Mouse (Mus musculus) CH12.LX (cell line): Measurements from ENCODE around the gene Arap2. TPM values are rescaled to one million over a fixed set of nuclear protein-coding genes. Genes with fewer than 3 reads are reported as not detected.

Source experiments
- DNase-seq: peaks from one replicate; pipeline ENCODE4 v3.0.0-alpha.2; 2013; ENCODE audit errors: extremely low read depth
- H3K27ac ChIP-seq: 2 replicates; pipeline ENCODE4 v1.5.1; 2012; ENCODE audit warnings: low read depth, mild to moderate bottlenecking, control low read depth, moderate library complexity; ENCODE audit not compliant: insufficient read depth
- H3K27me3 ChIP-seq: replicated peaks from 2 replicates; pipeline ENCODE3; 2012; ENCODE audit warnings: inconsistent platforms
- H3K36me3 ChIP-seq, 2 experiments: replicated peaks in 1 of 2; 2 replicates each; pipeline versions ENCODE3 to v1.6.1; 2012; ENCODE audit warnings: inconsistent platforms in 1 of 2, low read length in 1 of 2, mild to moderate bottlenecking in 1 of 2, mixed read lengths in 1 of 2, moderate library complexity in 1 of 2; ENCODE audit not compliant: control insufficient read depth in 1 of 2, insufficient read depth in 1 of 2
- H3K4me1 ChIP-seq, 2 experiments: 2 replicates each; pipeline ENCODE4 v1.6.1; 2012; ENCODE audit warnings: inconsistent platforms in 1 of 2, moderate library complexity in 1 of 2; ENCODE audit not compliant: insufficient read depth in 2 of 2, control insufficient read depth in 1 of 2
- H3K4me2 ChIP-seq: 2 replicates; pipeline ENCODE4 v1.6.1; 2012; ENCODE audit warnings: low read depth, mild to moderate bottlenecking, control low read depth; ENCODE audit not compliant: poor library complexity, insufficient read depth, severe bottlenecking
- H3K4me3 ChIP-seq, 3 experiments: fragments of 150-350 bp in 1 of 3; sonication (generic) in 1 of 3; replicated peaks in 1 of 3; 2 replicates each; pipeline versions ENCODE3 to v1.5.1; 2011 to 2012; ENCODE audit warnings: low read depth in 2 of 3, low read length in 2 of 3, mild to moderate bottlenecking in 2 of 3, moderate library complexity in 2 of 3, control low read depth in 1 of 3, improper control_type of control experiment in 1 of 3, inconsistent platforms in 1 of 3, mixed read lengths in 1 of 3; ENCODE audit not compliant: poor library complexity in 1 of 3
- H3K79me2 ChIP-seq: replicated peaks from 2 replicates; pipeline ENCODE4 v1.6.1; 2012; ENCODE audit warnings: mild to moderate bottlenecking, moderate library complexity; ENCODE audit not compliant: control insufficient read depth, poor library complexity, insufficient read depth, severe bottlenecking; ENCODE audit errors: extremely low read depth
- H3K9ac ChIP-seq: 2 replicates; pipeline ENCODE4 v1.6.1; 2012; ENCODE audit warnings: low read depth, mild to moderate bottlenecking, control low read depth, moderate library complexity; ENCODE audit not compliant: insufficient read depth
- H3K9me3 ChIP-seq: replicated peaks from 2 replicates; pipeline ENCODE3; 2012; ENCODE audit warnings: low read length, inconsistent platforms, mixed read lengths
- BHLHE40 ChIP-seq: IDR thresholded peaks from 2 replicates; pipeline ENCODE4 v1.6.1; 2011; ENCODE audit warnings: mild to moderate bottlenecking, low read depth, low read length, improper control_type of control experiment
- CTCF ChIP-seq, 2 experiments: IDR thresholded peaks in 1 of 2; conservative IDR thresholded peaks in 1 of 2; 2 replicates each; pipeline ENCODE4 v1.5.1; 2011 to 2012; ENCODE audit warnings: low read depth in 2 of 2, low read length in 2 of 2, improper control_type of control experiment in 1 of 2, inconsistent platforms in 1 of 2, mild to moderate bottlenecking in 1 of 2, moderate library complexity in 1 of 2
- ELF1 ChIP-seq: IDR thresholded peaks from 2 replicates; pipeline ENCODE4 v1.6.1; 2014; ENCODE audit warnings: low read depth, mild to moderate bottlenecking, inconsistent platforms, low read length, improper control_type of control experiment
- EP300 ChIP-seq: IDR thresholded peaks from 2 replicates; pipeline ENCODE4 v1.6.1; 2011; ENCODE audit warnings: low read length, improper control_type of control experiment
- ETS1 ChIP-seq: conservative IDR thresholded peaks from 2 replicates; pipeline ENCODE4 v1.6.1; 2012; ENCODE audit warnings: low read depth, mild to moderate bottlenecking, inconsistent platforms, low read length, improper control_type of control experiment, moderate library complexity
- IRF4 ChIP-seq: IDR thresholded peaks from 2 replicates; pipeline ENCODE4 v1.6.1; 2014; ENCODE audit warnings: low read depth, mild to moderate bottlenecking, inconsistent platforms, low read length, improper control_type of control experiment
- MAZ ChIP-seq: IDR thresholded peaks from 2 replicates; pipeline ENCODE4 v1.6.1; 2012; ENCODE audit warnings: low read depth, mild to moderate bottlenecking, inconsistent platforms, low read length, improper control_type of control experiment, moderate library complexity
- MEF2A ChIP-seq: IDR thresholded peaks from 2 replicates; pipeline ENCODE4 v1.6.1; 2014; ENCODE audit warnings: low read depth, mild to moderate bottlenecking, inconsistent platforms, low read length, improper control_type of control experiment, borderline replicate concordance
- MXI1 ChIP-seq: IDR thresholded peaks from 2 replicates; pipeline ENCODE4 v1.6.1; 2011; ENCODE audit warnings: mild to moderate bottlenecking, low read depth, low read length, improper control_type of control experiment
- MYC ChIP-seq: IDR thresholded peaks from 2 replicates; pipeline ENCODE4 v1.6.1; 2011; ENCODE audit warnings: low read depth, mild to moderate bottlenecking, improper control_type of control experiment, low read length
- NELFE ChIP-seq: IDR thresholded peaks from 2 replicates; pipeline ENCODE4 v1.6.1; 2011; ENCODE audit warnings: low read depth, low read length, improper control_type of control experiment
- PAX5 ChIP-seq: IDR thresholded peaks from 2 replicates; pipeline ENCODE4 v1.6.1; 2012; ENCODE audit warnings: low read length, inconsistent platforms, mixed read lengths
- RCOR1 ChIP-seq: conservative IDR thresholded peaks from 2 replicates; pipeline ENCODE4 v1.6.1; 2012; ENCODE audit warnings: low read depth, mild to moderate bottlenecking, inconsistent platforms, low read length, improper control_type of control experiment
- SIN3A ChIP-seq: IDR thresholded peaks from 2 replicates; pipeline ENCODE4 v1.6.1; 2012; ENCODE audit warnings: low read length, improper control_type of control experiment, inconsistent platforms
- TCF12 ChIP-seq: IDR thresholded peaks from 2 replicates; pipeline ENCODE4 v1.6.1; 2014; ENCODE audit warnings: low read depth, mild to moderate bottlenecking, inconsistent platforms, low read length, improper control_type of control experiment
- ZMIZ1 ChIP-seq: IDR thresholded peaks from 2 replicates; pipeline ENCODE4 v1.6.1; 2012; ENCODE audit warnings: low read depth, mild to moderate bottlenecking, inconsistent platforms, low read length, improper control_type of control experiment
- ZNF384 ChIP-seq: IDR thresholded peaks from 2 replicates; pipeline ENCODE4 v1.6.1; 2012; ENCODE audit warnings: low read depth, low read length, improper control_type of control experiment, inconsistent platforms
- dilution Hi-C: fragments of 300-500 bp; cut with MboI; formaldehyde crosslinking; loops from 2 replicates; pipeline ENCODE4 v1.14.3; 2020; ENCODE audit warnings: low sequenced_read_pairs; ENCODE audit not compliant: extremely low pct_unique_long_range_greater_than_20kb, extremely low pct_ligation_motif_present
- in situ Hi-C: fragments of 300-500 bp; cut with MboI; formaldehyde crosslinking; loops from 3 replicates; pipeline ENCODE4 v1.14.3; 2019; ENCODE audit warnings: low sequenced_read_pairs, low pct_ligation_motif_present, low pct_unique_long_range_greater_than_20kb, mixed read lengths
- polyA plus RNA-seq: library from polyadenylated mRNA; unstranded; fragments of >175 nt; gene quantifications from 2 replicates; pipeline ENCODE4 v1.2.1, GENCODE M21; 2012; ENCODE audit warnings: low read depth; ENCODE audit not compliant: insufficient read length
- total RNA-seq, 2 experiments: library from RNA; depleted of rRNA; stranded (reverse); fragments of 300-350 nt in 1 of 2; fragments of >200 nt in 1 of 2; gene quantifications; 2 replicates each; pipeline ENCODE4 v1.2.3; 2012 to 2014

Arap2 gene
- total and polyA plus RNA-seq, 3 experiments, result 6.6 to 15.1 (median 9.4) TPM

GRCm38 (mm10) chr5:62640501-62640900 is 125.5 kb downstream of the Arap2 start:
- DNase-seq, result no peak
- in situ Hi-C loops, result no loop called here
- no peaks in the 10 kb centered on the region for H3K79me2 ChIP-seq
- peaks cover 0 to 9% of the 10 kb centered on the region in 2 experiments for H3K36me3 ChIP-seq
- no peaks in the 10 kb centered on the region for H3K27me3 ChIP-seq
- no peak overlapping the region for H3K27ac ChIP-seq
- no peaks in the 10 kb centered on the region for H3K9me3 ChIP-seq
- no peak for TF ChIP-seq SIN3A
- TF ChIP-seq ELF1, result no peak
- TF ChIP-seq ZMIZ1, result no peak
- no peak for TF ChIP-seq NELFE
- no peak for TF ChIP-seq MXI1
- no peak for TF ChIP-seq ETS1
- H3K4me1 ChIP-seq, result no peaks in the 10 kb centered on the region
- H3K9ac ChIP-seq, result no peak overlapping the region
- dilution Hi-C loops, result no loop called here
- H3K4me2 ChIP-seq, result no peak overlapping the region
- no peak overlapping the region for H3K4me3 ChIP-seq

DNA sequence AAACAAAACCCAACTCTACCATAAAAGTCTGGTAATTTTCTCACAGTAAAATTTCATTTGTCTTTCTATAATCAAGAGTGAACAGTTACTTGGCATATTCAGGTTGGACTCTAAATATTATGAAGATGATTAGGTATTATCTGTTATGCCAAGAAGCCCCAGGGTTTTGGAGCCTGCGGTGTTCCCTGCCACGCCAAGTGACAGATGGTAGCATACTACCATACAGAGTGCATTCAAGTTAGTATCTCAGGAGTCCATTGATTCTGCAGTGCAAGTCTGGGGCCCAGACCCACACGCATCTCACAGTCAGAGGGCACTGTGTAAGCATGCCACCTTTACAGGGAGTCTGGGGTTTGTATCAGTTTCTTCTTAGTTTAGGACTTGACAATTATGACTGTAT is 129.6 kb downstream of the Arap2 start:
- no peak for DNase-seq
- Histone ChIP-seq H3K9me3 (no peaks in the 10 kb centered on the region), H3K27ac (no peak overlapping the region), H3K79me2 (no peaks in the 10 kb centered on the region), H3K4me2 (no peak overlapping the region), H3K27me3 (no peaks in the 10 kb centered on the region), H3K4me1 (no peaks in the 10 kb centered on the region), H3K36me3 (peaks cover 0 to 14% of the 10 kb centered on the region in 2 experiments), H3K4me3 (no peak overlapping the region), H3K9ac (no peak overlapping the region)
- in situ Hi-C loops, result no loop called here
- dilution Hi-C loops, result no loop called here
- TF ChIP-seq MAZ, result no peak
- TF ChIP-seq EP300, result no peak
- no peak for TF ChIP-seq BHLHE40
- TF ChIP-seq ZNF384, result no peak
- no peak for TF ChIP-seq RCOR1
- no peak for TF ChIP-seq PAX5
- no peak for TF ChIP-seq ZMIZ1
- TF ChIP-seq MEF2A, result no peak

DNA sequence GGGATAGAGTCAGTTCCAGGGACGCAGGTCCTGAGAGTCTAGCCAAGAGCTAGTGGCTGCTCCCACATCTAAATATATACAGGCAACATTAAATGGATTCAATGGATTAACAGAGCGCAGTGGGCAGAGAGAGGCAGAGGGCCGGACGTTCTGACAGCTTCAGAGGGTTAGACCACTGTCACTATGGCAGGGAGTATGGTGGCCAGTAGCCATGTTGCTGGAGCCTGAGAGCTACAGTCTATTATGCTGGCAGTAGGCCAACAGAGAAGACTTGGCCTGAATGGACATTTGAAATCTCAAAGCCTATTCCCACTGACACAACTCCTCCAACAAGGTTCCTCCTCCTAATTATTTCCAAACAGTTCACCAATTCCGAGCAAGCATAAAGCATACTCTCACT is 137.1 kb downstream of the Arap2 start:
- Histone ChIP-seq H3K4me2 (no peak overlapping the region), H3K36me3 (peaks cover 5 to 26% of the 10 kb centered on the region in 2 experiments), H3K27ac (no peak overlapping the region), H3K9ac (no peak overlapping the region), H3K4me1 (peaks cover 0 to 4% of the 10 kb centered on the region in 2 experiments; a peak in 2 of 4 replicates), H3K79me2 (no peaks in the 10 kb centered on the region), H3K27me3 (no peaks in the 10 kb centered on the region), H3K4me3 (no peak overlapping the region), H3K9me3 (no peaks in the 10 kb centered on the region)
- no peak for TF ChIP-seq MYC
- TF ChIP-seq MEF2A, result no peak
- no peak for TF ChIP-seq CTCF (conservative IDR thresholded peaks at IDR 0.05 in 1 of 2, IDR thresholded peaks at IDR 0.05 in 1 of 2; ENCODE audit: low read depth in 2 of 2, low read length in 2 of 2)
- TF ChIP-seq TCF12, result no peak
- TF ChIP-seq EP300, result no peak
- no peak for TF ChIP-seq IRF4
- TF ChIP-seq MXI1, result no peak
- dilution Hi-C loops (no loop called here), in situ Hi-C loops (no loop called here)
- DNase-seq, result no peak
